Mouse (Mus musculus) left cerebral cortex, adult 9 months (tissue): ENCODE data around the gene Btbd2.
A peak's percentile ranks its signal among the peaks of the same experiment; 100 is the strongest.

Experiments
- DNase-seq, 2 experiments: peaks; one replicate each; pipeline ENCODE4 v3.0.0; 2022; ENCODE audit warnings: low spot score in 2 of 2

The Btbd2 gene

DNA sequence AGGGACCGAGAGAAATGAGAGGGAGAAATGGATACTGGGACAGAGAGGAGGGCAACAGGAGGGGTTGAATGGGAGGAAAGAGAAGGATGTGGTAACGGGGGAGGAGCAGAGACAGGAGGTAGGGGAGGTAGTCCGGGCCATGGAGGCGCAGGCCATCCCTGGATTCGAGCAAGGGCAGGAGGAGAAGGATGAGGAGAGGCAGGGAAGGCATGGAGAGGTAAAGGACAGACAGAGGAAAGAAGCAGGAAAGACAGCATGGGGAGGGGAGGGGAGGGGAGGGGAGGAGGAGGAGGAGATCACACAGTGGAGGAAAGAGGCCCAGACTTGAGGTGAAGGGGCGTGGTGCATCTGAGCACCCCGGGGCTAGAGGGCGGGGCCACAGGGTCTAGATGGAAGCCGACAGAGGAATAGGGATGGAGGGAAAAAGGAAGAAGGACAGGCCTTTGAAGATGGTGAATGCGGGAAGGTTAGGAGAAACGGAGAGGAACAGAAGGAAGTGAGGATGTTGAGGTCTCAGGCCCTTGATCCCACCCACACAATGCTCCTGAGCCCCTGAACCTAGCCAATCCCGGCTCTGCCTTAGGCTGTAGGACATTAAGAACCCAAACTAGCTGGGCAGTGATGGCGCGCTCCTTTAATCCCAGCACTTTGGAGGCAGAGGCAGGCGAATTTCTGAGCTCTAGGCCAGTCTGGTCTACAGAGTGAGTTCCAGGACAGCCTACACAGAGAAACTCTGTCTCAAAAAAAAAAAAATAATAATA lies at the start of gene Btbd2:
Gene Btbd2 (minus strand): TSS at position 209 of the 761 bp plus-strand sequence.
- no peak for DNase-seq

- no peak for DNase-seq
These were observed 48.6 kb upstream of the Btbd2 start for GRCm38 (mm10) chr10:80705479-80705878.

DNA sequence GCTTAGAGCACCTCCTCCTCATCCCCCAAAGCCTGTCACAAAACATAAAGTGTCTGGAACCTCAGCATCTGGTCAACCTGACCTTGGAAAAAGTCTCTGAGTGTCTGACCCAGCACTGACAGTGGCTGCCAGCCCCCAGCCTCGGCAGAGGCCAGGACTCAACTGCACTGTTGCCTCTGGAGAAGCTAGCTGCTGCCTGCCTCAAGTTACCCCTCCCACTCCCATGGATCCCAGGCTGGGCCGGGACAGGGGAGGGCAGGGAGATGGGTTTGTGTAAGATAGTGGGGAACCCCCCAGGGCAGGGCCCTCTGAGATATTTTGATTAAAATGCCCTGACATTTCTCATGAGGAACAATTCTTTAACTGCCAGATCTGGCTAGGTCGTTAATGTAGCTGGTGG lies 48.2 kb upstream of the Btbd2 start:
- DNase-seq, result no peak

DNA sequence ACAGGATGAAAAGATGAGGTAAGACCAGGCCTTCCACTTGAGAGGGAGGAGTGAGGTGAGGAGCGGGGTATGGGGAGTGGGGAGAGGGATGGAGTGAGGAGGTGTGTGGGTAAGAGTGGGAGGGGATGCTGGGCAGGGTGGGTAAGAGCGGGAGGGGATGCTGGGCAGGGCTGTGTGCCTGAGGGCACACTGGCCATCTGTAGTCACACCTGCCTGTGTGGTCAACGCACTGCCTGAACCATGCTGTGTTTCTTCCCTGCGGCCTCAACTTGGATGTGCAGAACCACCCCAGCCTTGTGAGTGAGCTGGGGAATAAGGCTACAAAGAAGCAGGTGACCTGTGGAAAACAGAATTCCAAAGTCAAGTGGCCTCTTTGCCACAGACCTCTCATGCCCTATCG lies 47.5 kb upstream of the Btbd2 start:
- DNase-seq, result no peak

GRCm38 (mm10) chr10:80703643-80704042 lies 46.8 kb upstream of the Btbd2 start:
- DNase-seq, result no peak

GRCm38 (mm10) chr10:80702536-80703390 lies 45.9 kb upstream of the Btbd2 start:
- DNase-seq, result peak; percentile 93 to 97

GRCm38 (mm10) chr10:80701721-80702535 lies 45.1 kb upstream of the Btbd2 start, which contains the start of the genes Mob3a and Izumo4:
Gene Mob3a, minus strand, starts transcription at chr10:80701977.
Gene Izumo4, plus strand, starts transcription at chr10:80702184.
- peak; percentile 99 for DNase-seq

GRCm38 (mm10) chr10:80700732-80701131 lies 43.9 kb upstream of the Btbd2 start:
- DNase-seq, result no peak

GRCm38 (mm10) chr10:80700038-80700504 lies 43.2 kb upstream of the Btbd2 start:
- DNase-seq, result no peak

DNA sequence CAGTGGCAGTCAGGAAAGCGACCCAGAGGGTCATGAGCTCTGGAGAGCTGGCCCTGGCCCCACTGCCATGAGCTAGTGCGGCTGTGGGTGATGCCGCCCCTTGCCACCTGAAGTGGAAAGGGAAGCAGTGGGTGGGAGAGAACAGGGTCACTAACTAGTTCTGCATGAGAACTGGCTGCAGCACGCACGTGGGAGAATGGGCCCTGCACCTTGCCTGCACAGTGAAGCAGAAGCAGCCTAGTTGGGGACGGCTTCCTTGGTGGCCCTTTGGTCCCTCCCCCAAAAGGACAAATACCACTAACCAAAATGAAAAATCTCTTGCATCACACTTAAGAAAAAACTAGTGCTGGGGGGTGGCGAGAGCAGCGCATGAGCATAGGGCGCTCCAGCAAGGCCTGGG lies 41.7 kb upstream of the Btbd2 start:
- no peak for DNase-seq

GRCm38 (mm10) chr10:80697812-80698211 lies 40.9 kb upstream of the Btbd2 start:
- no peak for DNase-seq

- no peak for DNase-seq
These were observed 40.5 kb upstream of the Btbd2 start for GRCm38 (mm10) chr10:80697393-80697787.

DNA sequence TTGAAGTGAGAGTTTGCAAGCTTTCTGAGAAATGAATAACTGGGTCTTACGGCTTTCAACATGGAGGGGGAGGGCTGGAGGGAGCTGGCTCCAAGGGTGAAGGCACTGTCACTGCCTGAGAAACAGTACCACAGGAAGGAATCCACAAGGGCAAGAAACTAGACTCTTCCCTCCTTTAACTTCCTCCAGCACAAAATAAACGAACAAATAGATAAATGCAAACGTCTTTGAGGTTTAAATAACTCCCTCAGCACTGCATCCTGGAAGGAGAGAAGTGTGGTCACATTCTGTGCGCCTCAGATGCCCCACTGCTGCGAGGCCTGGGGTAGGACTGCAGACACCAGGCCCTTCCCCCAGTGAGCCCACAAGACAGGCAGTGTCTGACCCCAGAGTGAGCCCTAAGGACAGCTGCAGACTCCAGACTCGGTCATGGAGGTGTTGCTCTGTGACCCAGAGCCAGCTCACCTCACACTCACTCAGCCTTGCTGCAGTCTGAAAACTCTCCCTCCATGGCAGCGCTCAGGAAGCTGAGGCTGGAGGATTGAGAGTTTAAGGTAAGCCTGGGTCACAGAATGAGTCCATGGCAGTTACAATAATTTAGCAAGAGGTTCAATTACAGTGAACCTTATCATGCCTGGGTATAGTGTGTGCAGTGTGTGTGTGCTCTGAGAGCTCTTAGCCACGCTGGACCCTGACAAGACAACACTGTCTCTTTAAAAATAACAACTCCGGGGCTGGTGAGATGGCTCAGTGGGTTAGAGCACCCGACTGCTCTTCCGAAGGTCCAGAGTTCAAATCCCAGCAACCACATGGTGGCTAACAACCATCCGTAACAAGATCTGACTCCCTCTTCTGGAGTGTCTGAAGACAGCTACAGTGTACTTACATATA lies 39.9 kb upstream of the Btbd2 start:
- no peak for DNase-seq

DNA sequence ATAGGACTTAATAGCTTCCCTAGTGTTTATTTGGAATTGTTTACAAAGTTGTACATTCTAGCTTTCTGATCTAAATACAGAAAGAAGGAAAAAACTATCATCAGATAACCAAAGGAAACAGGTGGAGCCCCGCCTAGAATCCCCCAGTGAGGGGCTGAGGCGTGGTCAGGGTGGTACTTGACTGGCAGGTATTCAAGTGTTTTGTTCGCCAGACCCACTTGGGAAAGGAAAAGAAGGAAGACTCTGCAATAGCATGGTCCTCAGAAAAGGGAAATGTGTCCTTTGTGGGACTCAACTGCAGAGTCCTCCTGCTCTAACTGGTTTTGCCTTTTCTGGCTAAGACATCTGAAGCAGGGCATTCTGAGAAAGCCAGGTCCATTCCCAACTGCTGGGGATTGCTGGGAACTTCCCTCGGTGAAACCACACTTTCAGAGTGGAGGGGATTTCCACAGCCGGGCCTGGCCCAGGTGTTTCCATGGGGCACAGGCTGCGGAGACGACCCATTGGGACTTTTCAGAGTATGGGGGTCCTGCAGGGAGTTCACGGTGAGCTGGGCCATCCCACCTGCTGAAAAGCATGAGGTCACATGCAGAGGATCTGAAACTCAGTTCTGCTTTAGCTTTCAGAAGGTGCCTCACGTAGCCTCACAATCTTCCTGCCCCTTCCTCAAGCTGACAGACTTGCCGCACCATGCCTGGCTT lies 39.1 kb upstream of the Btbd2 start:
- no peak for DNase-seq

- peak in 1 of 2 experiments; percentile 37 for DNase-seq
These were observed 38.3 kb upstream of the Btbd2 start for GRCm38 (mm10) chr10:80695186-80695585.

DNA sequence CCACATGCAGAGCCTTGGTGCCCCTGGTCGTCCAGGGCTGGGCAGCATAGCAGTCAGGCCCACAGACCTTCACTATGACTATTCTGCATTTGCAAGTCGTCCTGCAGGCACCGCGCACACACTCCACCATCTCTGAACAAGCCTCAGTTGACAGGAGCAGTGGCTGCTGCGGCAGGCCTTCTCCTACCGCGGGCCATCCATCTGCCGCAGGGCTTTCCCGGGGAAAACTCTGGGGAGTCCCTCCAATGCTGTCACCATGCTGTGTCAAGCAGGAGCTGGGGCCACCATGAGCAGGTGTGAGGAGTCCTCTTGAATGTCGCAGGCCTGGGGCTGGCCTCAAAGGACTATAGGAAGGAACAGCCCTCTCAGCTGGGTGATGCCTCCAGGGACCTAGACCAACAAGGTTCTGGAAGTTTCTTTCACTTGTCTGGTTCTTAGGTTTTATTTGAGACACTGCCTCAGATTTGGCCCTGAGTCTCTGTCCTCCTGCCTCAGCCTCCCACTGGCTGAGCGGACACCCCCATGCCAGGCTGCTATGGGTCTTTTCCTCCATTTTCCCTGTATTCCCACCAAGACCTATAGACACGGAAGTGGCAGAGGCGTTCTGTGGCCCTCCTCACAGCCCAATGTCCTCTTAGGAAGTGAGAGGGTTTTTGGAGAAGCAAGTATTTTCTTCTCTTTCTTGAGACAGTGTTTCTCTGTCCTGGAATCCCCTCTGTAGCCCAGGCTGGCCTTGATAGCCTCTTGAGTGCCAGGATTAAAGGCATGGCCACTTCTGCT lies 37.5 kb upstream of the Btbd2 start:
- DNase-seq, result no peak

GRCm38 (mm10) chr10:80693401-80694045 lies 36.7 kb upstream of the Btbd2 start:
- no peak for DNase-seq

DNA sequence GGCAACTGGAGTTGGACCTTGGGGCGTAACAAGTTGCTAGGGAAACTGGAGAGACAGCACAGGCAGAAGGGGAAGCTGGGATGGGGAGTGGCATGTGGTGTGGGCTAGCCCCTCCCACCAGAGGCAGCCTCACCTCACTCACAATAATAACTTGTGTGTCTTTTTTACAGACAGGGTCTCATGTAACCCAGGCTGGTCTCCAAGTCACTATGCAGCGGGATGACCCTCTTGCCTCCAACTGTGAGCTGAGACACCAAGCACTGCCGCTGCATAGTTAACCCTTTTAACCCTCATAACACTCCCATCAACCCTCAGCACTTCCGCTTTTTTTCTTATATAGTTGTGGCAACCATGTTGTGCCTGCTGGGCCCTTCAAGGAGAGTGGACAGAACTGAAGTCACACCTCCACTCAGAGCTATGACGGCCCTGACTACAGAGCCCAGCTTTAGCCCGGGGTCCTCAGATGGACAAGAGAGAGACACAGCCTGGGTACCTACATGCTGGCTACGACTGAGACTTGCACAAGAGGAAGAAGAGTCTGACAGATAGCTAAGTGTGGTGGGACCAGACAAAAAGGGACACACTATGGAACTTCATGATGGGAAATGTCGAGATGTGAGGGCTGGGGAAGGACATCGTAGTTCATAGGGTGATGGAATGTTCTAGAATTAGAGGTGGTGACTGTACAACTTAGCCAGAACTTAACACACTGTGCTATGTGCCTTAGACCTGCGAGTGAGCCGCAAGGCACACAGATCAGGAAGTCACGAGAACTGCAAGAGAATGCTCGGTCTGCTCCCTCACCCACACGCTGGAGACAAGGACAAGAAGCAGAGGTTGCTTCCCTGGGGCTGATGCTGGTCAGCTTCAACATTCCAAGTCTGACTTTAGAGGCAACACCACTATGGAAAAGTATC lies 35.6 kb upstream of the Btbd2 start:
- DNase-seq, result no peak
